Mouse (Mus musculus): ENCODE results near the gene Tmem132d. TPM values are rescaled to one million over a fixed set of nuclear protein-coding genes. Genes with fewer than 3 reads are reported as not detected.
"Not testable (repeated sequence)": the region's sequence is repeated elsewhere in the genome, so short reads cannot be mapped to it uniquely, and the experiment has no call there.

Tmem132d gene
- polyA plus RNA-seq, 1 experiment from 2014 or later: 1.3 TPM

GRCm38 (mm10) chr5:128075456-128075855 is 357.4 kb downstream of the Tmem132d start:
- no peak for ATAC-seq (ENCODE audit: insufficient number of reproducible peaks, insufficient read depth, low FRiP score, low TSS enrichment)
- Histone ChIP-seq H3K4me2 (replicated peaks) (no peak overlapping the region), H3K9ac (no peak overlapping the region), H3K27ac (no peak overlapping the region), H3K27me3 (no peaks in the 10 kb centered on the region), H3K4me1 (no peaks in the 10 kb centered on the region), H3K36me3 (no peaks in the 10 kb centered on the region), H3K4me3 (no peak overlapping the region), H3K9me3 (no peaks in the 10 kb centered on the region)
- WGBS: 75% methylated on average over 5 of the region's 5 CpGs

GRCm38 (mm10) chr5:128072616-128073015 is 360.3 kb downstream of the Tmem132d start:
- 80% methylated on average over 2 of the region's 2 CpGs for WGBS
- Histone ChIP-seq H3K36me3 (no peaks in the 10 kb centered on the region), H3K9ac (no peak overlapping the region), H3K9me3 (no peaks in the 10 kb centered on the region), H3K4me2 (replicated peaks) (no peak overlapping the region), H3K4me3 (no peak overlapping the region), H3K4me1 (no peaks in the 10 kb centered on the region), H3K27me3 (no peaks in the 10 kb centered on the region), H3K27ac (no peak overlapping the region)
- ATAC-seq (ENCODE audit: insufficient number of reproducible peaks, insufficient read depth, low FRiP score, low TSS enrichment): no peak

- Histone ChIP-seq H3K9ac (no peak overlapping the region), H3K9me3 (no peaks in the 10 kb centered on the region), H3K4me3 (no peak overlapping the region), H3K27ac (no peak overlapping the region), H3K36me3 (no peaks in the 10 kb centered on the region), H3K27me3 (no peaks in the 10 kb centered on the region), H3K4me2 (replicated peaks) (no peak overlapping the region), H3K4me1 (no peaks in the 10 kb centered on the region)
- ATAC-seq (ENCODE audit: insufficient number of reproducible peaks, insufficient read depth, low FRiP score, low TSS enrichment): no peak
- WGBS: 87% methylated on average over 9 of the region's 9 CpGs
Measured at GRCm38 (mm10) chr5:128041781-128042180, 391.1 kb downstream of the Tmem132d start.

- WGBS: 84% methylated on average over 6 of the region's 6 CpGs
Measured at GRCm38 (mm10) chr5:128040036-128040435, 392.8 kb downstream of the Tmem132d start.

GRCm38 (mm10) chr5:128027076-128027475 is 405.8 kb downstream of the Tmem132d start:
- 54% methylated on average over 2 of the region's 2 CpGs for WGBS

More at GRCm38 (mm10) chr5:128040036-128040435, 392.8 kb downstream of the Tmem132d start:
- H3K4me2 ChIP-seq (replicated peaks): no peak overlapping the region
- no peak overlapping the region for H3K27ac ChIP-seq
- H3K27me3 ChIP-seq: no peaks in the 10 kb centered on the region
- no peak overlapping the region for H3K4me3 ChIP-seq
- H3K36me3 ChIP-seq: no peaks in the 10 kb centered on the region
- no peaks in the 10 kb centered on the region for H3K9me3 ChIP-seq
- no peak for ATAC-seq (ENCODE audit: insufficient number of reproducible peaks, insufficient read depth, low FRiP score, low TSS enrichment)
- H3K4me1 ChIP-seq: no peaks in the 10 kb centered on the region
- no peak overlapping the region for H3K9ac ChIP-seq

GRCm38 (mm10) chr5:128004666-128005065 is 428.2 kb downstream of the Tmem132d start:
- WGBS: 63% methylated on average over 9 of the region's 9 CpGs
- no peak overlapping the region for H3K9ac ChIP-seq
- no peaks in the 10 kb centered on the region for H3K27me3 ChIP-seq
- no peak for ATAC-seq (ENCODE audit: insufficient number of reproducible peaks, insufficient read depth, low FRiP score, low TSS enrichment)
- no peak overlapping the region for H3K27ac ChIP-seq
- no peaks in the 10 kb centered on the region for H3K4me1 ChIP-seq
- H3K36me3 ChIP-seq: no peaks in the 10 kb centered on the region
- H3K4me2 ChIP-seq (replicated peaks): no peak overlapping the region
- H3K4me3 ChIP-seq: no peak overlapping the region
- no peaks in the 10 kb centered on the region for H3K9me3 ChIP-seq

More at GRCm38 (mm10) chr5:128027076-128027475, 405.8 kb downstream of the Tmem132d start:
- Histone ChIP-seq H3K4me2 (replicated peaks) (no peak overlapping the region), H3K9ac (no peak overlapping the region), H3K9me3 (no peaks in the 10 kb centered on the region), H3K36me3 (no peaks in the 10 kb centered on the region), H3K27ac (no peak overlapping the region), H3K4me1 (no peaks in the 10 kb centered on the region), H3K4me3 (no peak overlapping the region), H3K27me3 (no peaks in the 10 kb centered on the region)
- no peak for ATAC-seq (ENCODE audit: insufficient number of reproducible peaks, insufficient read depth, low FRiP score, low TSS enrichment)

GRCm38 (mm10) chr5:127996526-127997245 is 436.2 kb downstream of the Tmem132d start:
- Histone ChIP-seq H3K27ac (no peak overlapping the region), H3K27me3 (no peaks in the 10 kb centered on the region), H3K4me2 (replicated peaks) (no peak overlapping the region), H3K36me3 (no peaks in the 10 kb centered on the region), H3K4me1 (no peaks in the 10 kb centered on the region), H3K4me3 (no peak overlapping the region), H3K9me3 (no peaks in the 10 kb centered on the region), H3K9ac (no peak overlapping the region)
- 76% methylated on average over 10 of the region's 10 CpGs for WGBS
- ATAC-seq (ENCODE audit: insufficient number of reproducible peaks, insufficient read depth, low FRiP score, low TSS enrichment): no peak

- ATAC-seq (ENCODE audit: insufficient number of reproducible peaks, insufficient read depth, low FRiP score, low TSS enrichment): no peak
- H3K4me2 ChIP-seq (replicated peaks): no peak overlapping the region
- H3K9me3 ChIP-seq: no peaks in the 10 kb centered on the region
- no peak overlapping the region for H3K27ac ChIP-seq
- H3K9ac ChIP-seq: no peak overlapping the region
- H3K27me3 ChIP-seq: no peaks in the 10 kb centered on the region
- no peaks in the 10 kb centered on the region for H3K4me1 ChIP-seq
- no peaks in the 10 kb centered on the region for H3K36me3 ChIP-seq
- 83% methylated on average over 3 of the region's 3 CpGs for WGBS
- no peak overlapping the region for H3K4me3 ChIP-seq
Measured at GRCm38 (mm10) chr5:127993460-127993859, 439.4 kb downstream of the Tmem132d start.

GRCm38 (mm10) chr5:127990826-127991225 is 442.1 kb downstream of the Tmem132d start:
- H3K9ac ChIP-seq: no peak overlapping the region
- WGBS: 86% methylated on average over 5 of the region's 5 CpGs

GRCm38 (mm10) chr5:127980003-127980358 is 452.9 kb downstream of the Tmem132d start:
- not testable (repeated sequence) for H3K4me1 ChIP-seq; ATAC-seq (ENCODE audit: insufficient number of reproducible peaks, insufficient read depth, low FRiP score, low TSS enrichment); H3K9me3 ChIP-seq; H3K36me3 ChIP-seq; H3K4me3 ChIP-seq; H3K27me3 ChIP-seq; H3K9ac ChIP-seq; H3K27ac ChIP-seq; H3K4me2 ChIP-seq (replicated peaks)
- WGBS: 54% methylated on average over 6 of the region's 6 CpGs

More at GRCm38 (mm10) chr5:127990826-127991225, 442.1 kb downstream of the Tmem132d start:
- no peaks in the 10 kb centered on the region for H3K36me3 ChIP-seq
- no peak overlapping the region for H3K27ac ChIP-seq
- H3K4me1 ChIP-seq: no peaks in the 10 kb centered on the region
- H3K4me3 ChIP-seq: no peak overlapping the region
- no peaks in the 10 kb centered on the region for H3K27me3 ChIP-seq
- ATAC-seq (ENCODE audit: insufficient number of reproducible peaks, insufficient read depth, low FRiP score, low TSS enrichment): no peak
- no peak overlapping the region for H3K4me2 ChIP-seq (replicated peaks)
- no peaks in the 10 kb centered on the region for H3K9me3 ChIP-seq

- no peaks in the 10 kb centered on the region for H3K36me3 ChIP-seq
- 28% methylated on average over 6 of the region's 6 CpGs for WGBS
- H3K27me3 ChIP-seq: no peaks in the 10 kb centered on the region
- no peak overlapping the region for H3K27ac ChIP-seq
- H3K9me3 ChIP-seq: no peaks in the 10 kb centered on the region
- no peak overlapping the region for H3K4me3 ChIP-seq
- H3K9ac ChIP-seq: no peak overlapping the region
- H3K4me1 ChIP-seq: no peaks in the 10 kb centered on the region
- ATAC-seq (ENCODE audit: insufficient number of reproducible peaks, insufficient read depth, low FRiP score, low TSS enrichment): no peak
- H3K4me2 ChIP-seq (replicated peaks): no peak overlapping the region
Measured at GRCm38 (mm10) chr5:127979329-127980002, 453.4 kb downstream of the Tmem132d start.

- H3K36me3 ChIP-seq: no peaks in the 10 kb centered on the region
- no peak overlapping the region for H3K4me2 ChIP-seq (replicated peaks)
- ATAC-seq (ENCODE audit: insufficient number of reproducible peaks, insufficient read depth, low FRiP score, low TSS enrichment): no peak
- no peak overlapping the region for H3K27ac ChIP-seq
- no peaks in the 10 kb centered on the region for H3K4me1 ChIP-seq
- 82% methylated on average over 10 of the region's 10 CpGs for WGBS
- H3K27me3 ChIP-seq: no peaks in the 10 kb centered on the region
- no peak overlapping the region for H3K9ac ChIP-seq
- H3K4me3 ChIP-seq: no peak overlapping the region
- no peaks in the 10 kb centered on the region for H3K9me3 ChIP-seq
Measured at GRCm38 (mm10) chr5:127976661-127977060, 456.2 kb downstream of the Tmem132d start.
